Mouse (Mus musculus): ENCODE measurements around the gene Fam136a. TPM values are rescaled to one million over a fixed set of nuclear protein-coding genes. Genes with fewer than 3 reads are reported as not detected.
"Not testable (repeated sequence)": the region's sequence is repeated elsewhere in the genome, so short reads cannot be mapped to it uniquely, and the experiment has no call there.

Fam136a gene
- total RNA-seq, 2 experiments from 2014 or later = 47.8 to 50.2 TPM

DNA sequence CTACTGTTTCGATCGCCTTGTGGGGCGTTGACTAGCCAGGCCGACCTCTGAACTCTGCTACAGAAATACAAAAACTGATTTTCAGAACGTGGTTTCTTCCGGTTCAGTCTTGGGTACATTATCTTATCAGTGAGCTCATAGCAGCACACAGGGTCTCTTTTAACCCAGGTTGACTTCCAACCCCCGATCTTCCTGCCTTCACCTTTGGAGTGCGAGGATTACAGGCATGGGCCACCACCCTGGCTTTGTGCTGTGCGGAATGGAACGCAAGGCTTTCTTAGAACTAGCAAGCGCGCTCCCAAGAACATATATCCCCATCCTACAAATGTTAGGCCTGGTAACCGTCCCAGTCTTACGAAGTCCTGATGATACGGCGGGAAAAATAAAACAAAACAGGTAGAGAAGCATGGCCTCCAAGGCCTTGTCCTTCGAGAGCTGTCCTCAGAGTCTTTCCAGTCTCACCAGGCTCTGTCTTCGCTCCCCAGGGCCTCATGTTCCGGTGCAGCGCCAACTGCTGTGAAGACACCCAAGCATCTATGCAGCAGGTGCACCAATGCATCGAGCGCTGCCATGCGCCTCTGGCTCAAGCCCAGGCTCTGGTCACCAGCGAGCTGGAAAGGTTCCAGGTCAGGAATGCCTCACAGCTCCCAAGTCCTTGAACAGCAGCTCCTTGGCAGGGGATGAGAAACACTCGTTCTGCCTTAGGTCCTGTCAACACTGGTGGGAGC, 843 bp downstream of the Fam136a start:
- DNase-seq (ENCODE audit: low spot score in 2 of 2) = peak in 1 of 2 experiments; percentile 48

DNA sequence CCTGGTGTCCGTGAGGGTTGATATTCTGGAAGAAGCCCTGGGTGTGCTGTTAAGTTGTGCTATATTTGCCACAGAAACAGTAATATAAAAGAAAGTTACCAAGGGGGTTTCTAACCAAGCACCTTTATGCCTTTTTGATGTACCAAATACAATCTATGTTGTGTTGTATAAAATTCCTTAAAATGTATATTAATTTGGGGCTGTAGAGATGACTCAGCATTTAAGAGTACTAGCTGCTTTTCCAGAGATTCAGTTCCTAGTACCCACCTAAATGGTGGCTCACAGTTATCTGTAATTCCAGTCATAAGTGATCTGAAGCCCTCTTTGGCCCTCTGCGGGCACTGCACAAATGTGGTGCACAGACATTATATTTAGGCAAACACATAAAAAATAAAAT, 1.4 kb downstream of the Fam136a start:
- DNase-seq (ENCODE audit: low spot score in 2 of 2) = no peak

GRCm38 (mm10) chr6:86368479-86368878, 3.0 kb downstream of the Fam136a start:
- DNase-seq (ENCODE audit: low spot score in 2 of 2) = no peak

DNA sequence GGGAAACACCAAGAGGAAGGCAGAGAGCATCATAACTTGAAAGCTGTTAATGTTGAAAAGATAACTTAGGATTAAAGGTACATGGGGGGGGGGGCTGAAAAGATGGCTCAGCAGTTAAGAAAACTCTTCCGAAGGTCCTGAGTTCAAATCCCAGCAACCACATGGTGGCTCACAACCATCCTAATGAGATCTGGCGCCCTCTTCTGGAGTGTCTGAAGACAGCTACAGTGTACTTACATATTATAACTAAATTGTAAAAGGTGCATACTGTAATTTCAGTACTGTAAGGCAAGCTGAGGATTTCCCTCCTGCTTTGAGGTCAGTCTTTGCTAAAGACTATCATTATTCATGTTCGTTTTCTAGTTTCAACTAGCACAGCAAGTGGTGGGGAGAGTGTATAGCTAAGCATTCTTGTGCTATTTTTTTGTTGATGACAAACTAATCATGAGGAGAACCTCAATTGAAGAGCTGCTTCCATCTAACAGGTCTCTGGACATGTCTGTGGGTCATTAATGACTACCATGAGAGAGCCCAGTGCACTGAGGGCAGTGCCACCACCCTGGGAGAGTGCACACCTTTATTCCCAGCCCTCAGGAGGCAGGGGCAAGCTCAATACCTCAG, 4.8 kb downstream of the Fam136a start:
- no peak for DNase-seq (ENCODE audit: low spot score in 2 of 2)

GRCm38 (mm10) chr6:86370764-86371339, 5.4 kb downstream of the Fam136a start, which contains the start of gene Snrpg:
Snrpg (plus strand) TSS chr6:86371304.
- no peak for DNase-seq (ENCODE audit: low spot score in 2 of 2)

DNA sequence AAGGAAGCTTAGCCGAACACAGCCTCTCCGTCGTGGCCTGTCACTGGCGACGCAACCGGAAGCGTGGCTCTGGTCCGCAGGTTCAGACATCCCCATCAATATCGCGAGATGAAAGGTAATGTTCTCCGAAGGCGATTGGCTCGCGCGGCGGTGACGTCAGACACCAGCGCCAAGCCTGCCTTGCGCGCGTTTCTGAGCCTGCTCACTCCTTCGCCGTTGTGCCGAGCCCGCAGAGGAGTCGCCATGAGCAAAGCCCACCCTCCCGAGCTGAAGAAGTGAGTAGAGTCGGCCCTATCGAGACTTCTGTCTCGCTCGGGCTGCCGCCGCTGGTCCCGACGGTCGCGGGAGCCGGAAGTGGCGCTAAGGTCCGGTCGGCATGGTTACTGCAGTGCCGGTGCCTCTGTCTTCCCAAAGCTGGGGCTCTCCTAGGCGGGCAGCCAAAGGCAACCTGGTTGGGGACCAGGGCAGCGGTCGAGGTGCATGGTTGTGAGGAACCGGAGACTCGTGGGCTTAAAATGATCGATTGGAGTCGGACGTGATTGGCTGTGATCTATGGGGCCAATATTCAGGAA, 6.0 kb downstream of the Fam136a start:
- DNase-seq (ENCODE audit: low spot score in 2 of 2) = peak; percentile 88 to 95

DNA sequence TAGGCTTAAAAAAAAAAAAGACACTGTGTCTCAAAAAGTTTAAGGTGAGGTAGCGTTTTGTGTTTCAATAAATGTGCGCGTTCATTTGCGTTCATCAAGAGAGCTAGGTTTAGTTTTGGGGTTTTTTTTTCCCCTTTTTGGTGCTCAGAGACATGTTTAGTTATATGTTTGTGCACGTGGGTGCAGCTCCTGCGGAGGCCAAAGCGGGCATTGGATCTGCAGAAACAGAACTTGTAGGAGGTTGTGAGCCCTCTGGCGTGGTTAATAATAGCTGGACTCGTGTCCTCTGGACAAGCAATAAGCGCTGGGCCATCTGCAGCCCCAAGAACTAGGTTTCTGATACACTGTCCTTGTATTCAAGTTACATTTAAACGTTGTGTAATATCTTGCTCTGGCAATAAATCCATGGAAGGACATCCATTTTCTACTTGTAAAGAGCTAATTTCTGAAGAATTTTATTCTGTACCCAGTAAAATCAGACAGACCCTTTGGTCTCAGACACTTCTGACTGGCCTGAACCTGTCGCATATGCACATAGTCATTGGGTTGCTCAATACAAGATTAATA, 6.6 kb downstream of the Fam136a start:
- DNase-seq (ENCODE audit: low spot score in 2 of 2) = no peak

GRCm38 (mm10) chr6:86373556-86373955, 8.1 kb downstream of the Fam136a start:
- no peak for DNase-seq (ENCODE audit: low spot score in 2 of 2)

GRCm38 (mm10) chr6:86378341-86378740, 12.9 kb downstream of the Fam136a start:
- DNase-seq (ENCODE audit: low spot score in 2 of 2) = no peak

DNA sequence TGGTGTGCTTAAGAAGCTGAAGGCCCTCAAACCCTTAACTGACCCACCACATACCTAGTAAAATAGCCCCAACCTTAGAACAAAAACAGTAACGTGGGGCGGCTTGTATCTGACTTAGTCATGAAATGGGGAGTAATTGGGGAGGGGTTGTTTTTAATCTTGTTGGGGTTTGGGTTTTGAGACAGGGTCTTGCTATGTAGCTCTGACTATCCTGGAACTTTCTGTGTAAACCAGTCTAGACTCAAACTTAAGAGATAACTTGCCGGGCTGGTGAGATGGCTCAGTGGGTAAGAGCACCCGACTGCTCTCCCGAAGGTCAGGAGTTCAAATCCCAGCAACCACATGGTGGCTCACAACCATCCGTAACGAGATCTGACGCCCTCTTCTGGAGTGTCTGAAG, 14.7 kb downstream of the Fam136a start:
- DNase-seq (ENCODE audit: low spot score in 2 of 2) = not testable (repeated sequence)

DNA sequence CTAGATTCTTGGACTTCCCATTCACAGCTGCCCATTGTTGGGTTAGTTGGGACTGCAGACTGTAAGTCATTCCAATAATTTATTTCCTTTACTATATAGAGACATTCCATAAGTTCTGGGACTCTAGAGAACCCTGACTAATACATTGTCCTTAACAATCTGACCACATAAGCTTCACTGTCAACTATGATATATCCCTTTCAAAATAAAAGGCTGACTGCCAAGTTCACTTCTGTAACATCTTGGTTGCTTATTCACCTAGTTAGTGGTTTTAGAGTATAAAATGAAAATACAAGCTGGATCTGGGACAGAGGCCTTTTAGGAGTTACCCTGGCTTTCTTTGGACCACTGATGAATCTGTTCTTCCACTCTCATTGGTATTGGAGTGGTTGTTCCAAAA, 17.1 kb downstream of the Fam136a start:
- no peak for DNase-seq (ENCODE audit: low spot score in 2 of 2)

DNA sequence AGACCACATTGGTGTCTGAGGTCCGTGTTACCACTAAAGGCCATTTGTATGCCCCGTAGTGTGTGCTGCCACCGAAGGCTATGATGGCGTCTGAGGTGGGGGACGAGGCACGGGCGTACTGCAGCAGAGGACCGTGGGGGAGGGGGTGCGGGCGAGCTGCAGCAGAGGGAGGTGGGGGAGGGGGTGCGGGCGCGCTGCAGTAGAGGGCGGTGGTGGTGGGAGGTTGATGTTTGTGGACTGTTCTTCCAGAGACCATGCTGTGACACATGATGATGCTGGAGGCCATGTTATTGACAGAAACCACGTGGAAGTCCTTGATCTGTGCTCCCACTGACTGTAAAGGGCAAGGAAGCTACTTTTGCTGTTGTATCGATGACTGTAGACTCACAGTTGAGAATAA, 17.9 kb downstream of the Fam136a start:
- DNase-seq (ENCODE audit: low spot score in 2 of 2) = no peak

GRCm38 (mm10) chr6:86384692-86385091, 19.2 kb downstream of the Fam136a start:
- no peak for DNase-seq (ENCODE audit: low spot score in 2 of 2)

DNA sequence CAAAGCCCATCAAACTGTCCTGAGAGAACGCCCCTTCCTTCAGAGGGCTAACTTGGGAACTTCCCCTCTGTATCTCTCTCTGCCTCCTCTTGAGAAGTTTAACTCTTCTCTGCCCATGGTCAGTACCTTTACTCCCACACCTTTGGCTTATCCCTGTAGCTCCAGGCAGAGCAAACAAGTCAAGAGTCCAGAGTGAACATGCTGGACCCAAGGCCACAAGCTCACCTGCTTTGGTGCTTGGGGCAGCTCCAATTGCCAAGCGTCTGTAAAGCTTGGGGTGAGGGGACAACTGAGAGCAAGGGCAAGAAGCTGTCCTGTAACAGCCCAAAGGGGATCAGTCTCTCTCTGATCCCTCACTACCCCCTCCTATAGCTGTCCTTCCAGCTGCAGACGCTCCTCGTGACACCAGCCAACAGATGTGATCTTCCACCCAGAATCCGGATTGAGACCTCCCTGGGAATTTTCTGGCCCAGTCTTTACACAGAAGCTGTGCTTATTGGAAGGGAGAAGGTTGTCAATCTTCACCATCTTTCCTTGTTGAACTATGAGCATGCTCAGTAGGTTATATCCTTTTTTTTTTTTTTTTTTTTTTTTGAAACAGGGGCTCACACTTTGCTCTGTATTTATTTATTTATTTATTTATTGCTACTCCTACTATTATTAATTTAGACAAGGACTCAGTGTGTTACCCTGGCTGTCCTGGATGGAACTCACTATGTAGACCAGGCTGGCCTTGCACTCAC, 20.1 kb downstream of the Fam136a start:
- no peak for DNase-seq (ENCODE audit: low spot score in 2 of 2)

GRCm38 (mm10) chr6:86387313-86387712, 21.9 kb downstream of the Fam136a start:
- no peak for DNase-seq (ENCODE audit: low spot score in 2 of 2)

GRCm38 (mm10) chr6:86388461-86388860, 23.0 kb downstream of the Fam136a start:
- DNase-seq (ENCODE audit: low spot score in 2 of 2) = no peak

DNA sequence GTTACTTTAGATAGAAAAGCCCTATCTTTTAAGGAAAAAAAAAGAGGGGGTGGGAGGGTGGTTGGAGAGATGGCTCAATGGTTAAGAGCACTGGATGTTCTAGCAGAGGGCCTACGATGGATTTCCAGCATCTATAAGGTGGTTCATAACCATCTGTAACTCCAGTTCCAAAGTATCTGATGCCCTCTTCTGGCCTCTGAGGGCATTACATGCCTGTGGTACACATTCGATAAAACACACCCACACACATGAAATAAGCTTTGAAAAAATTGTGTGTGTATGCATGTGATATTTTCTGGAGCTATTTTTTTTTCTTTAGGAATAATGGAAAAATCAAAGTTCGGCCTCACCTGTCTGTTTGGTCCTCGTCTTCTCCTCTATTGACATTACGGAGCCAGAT, 25.9 kb downstream of the Fam136a start:
- DNase-seq (ENCODE audit: low spot score in 2 of 2) = no peak

DNA sequence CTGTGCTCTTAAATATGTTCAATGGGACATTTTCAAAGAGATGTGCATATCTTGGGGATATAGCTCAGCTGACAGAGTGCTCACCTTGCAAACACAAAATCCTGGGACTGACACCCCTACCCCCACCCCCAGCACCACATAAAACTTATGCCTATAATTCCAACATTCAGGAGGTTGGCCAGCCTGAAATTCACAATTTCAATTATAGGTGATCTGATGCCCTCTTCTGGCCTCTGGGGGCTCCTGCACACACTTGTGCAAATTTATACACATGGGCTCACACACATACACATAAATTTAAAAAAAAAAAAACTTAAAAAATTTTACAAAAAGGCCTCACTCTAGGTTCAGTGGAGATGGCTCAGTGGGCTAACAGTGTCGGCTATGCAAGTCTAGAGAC, 27.7 kb downstream of the Fam136a start:
- DNase-seq (ENCODE audit: low spot score in 2 of 2) = no peak

- no peak for DNase-seq (ENCODE audit: low spot score in 2 of 2)
Observed at GRCm38 (mm10) chr6:86394078-86394720, 28.8 kb downstream of the Fam136a start.

DNA sequence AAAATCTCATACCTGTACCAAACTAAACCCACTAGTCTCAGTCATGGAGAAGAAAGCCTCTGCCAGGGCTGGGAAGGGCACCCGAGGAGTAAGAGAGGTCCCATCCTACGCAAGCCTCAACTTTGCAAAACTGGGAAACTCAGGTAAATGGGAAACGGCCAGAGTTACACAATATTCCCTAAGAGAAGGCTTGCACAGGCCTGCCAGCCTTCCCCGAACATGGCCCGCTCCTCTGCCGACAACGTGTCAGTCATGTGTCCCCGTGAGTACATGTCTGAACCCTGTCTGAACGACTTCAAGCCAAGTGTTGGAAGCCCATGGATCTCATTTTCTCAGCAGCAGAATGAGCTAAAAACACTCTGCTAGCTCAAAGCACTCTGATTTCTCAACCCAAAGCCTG, 29.6 kb downstream of the Fam136a start:
- DNase-seq (ENCODE audit: low spot score in 2 of 2) = no peak

DNA sequence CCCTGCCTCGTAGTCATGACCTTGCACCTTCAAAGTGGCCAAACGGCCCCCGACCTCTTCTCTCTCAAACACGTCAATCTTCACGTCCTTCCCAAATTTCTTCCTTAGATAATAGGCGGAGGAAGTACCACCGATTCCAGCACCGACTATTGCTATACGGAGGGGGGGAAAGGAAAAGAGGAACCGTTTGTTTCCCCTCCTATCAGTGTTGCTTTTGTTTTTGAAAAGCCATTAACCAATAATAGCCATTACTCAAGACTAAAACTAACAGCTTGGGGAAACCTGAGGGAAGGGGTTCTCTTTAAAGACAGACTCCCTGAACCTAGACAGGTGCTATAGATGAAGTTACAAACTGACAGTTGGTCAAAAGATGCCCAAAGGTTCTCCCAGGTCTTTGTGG, 30.5 kb downstream of the Fam136a start:
- no peak for DNase-seq (ENCODE audit: low spot score in 2 of 2)
